Mouse (Mus musculus) 3T3-L1 (cell line): ENCODE data around the gene Duxbl3.
"Not testable (repeated sequence)": the region's sequence is repeated elsewhere in the genome, so short reads cannot be mapped to it uniquely, and the experiment has no call there.

Experiments used
- DNase-seq: peaks from one replicate; pipeline ENCODE4 v3.0.0-alpha.2; 2015; ENCODE audit warnings: low read depth, low spot score

The Duxbl3 gene

DNA sequence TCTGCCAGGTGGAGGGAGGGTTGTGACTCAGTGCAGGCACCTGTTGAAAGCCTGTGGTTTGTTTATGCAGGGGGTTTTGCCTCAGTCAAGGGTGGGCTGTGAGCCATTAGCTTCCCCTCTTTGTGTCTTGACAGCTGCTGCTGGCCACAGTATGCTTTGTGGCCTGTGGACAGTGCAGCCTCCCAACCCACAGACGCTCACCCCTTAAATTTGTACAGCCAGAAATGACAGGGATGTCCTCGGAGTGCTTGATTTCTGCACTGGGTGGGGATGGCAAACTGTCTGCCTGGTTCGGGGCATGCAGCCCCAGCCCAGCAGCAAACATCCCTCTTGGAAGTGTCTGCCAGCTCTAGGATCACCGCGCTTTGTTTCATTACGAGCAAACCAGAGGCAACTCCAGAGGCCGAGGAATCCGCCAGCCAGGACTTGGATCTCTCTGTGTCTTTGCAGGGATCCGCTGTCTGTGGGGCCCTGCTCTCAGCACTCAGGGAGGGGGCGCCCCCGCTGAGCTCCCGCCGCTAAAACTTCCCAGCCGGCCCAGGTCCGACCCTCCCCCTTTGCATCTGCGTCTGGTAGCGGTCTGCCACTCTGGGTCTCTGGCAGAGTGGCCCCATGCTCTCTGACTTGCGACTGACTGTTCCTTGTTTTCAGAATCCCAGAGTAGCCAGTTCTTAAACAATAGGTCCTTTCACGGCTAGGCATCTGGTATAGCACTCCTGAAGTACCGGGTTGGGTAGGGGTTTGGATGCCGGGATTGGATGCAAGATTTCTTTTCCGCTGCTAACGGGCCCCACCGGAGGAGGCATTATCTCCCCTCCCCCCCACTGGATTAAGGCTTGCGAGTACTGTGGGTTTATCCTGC lies at the start of gene Duxbl3:
Gene Duxbl3 (plus strand): TSS at position 207 of the 862 bp plus-strand sequence.
- DNase-seq = not testable (repeated sequence)

DNA sequence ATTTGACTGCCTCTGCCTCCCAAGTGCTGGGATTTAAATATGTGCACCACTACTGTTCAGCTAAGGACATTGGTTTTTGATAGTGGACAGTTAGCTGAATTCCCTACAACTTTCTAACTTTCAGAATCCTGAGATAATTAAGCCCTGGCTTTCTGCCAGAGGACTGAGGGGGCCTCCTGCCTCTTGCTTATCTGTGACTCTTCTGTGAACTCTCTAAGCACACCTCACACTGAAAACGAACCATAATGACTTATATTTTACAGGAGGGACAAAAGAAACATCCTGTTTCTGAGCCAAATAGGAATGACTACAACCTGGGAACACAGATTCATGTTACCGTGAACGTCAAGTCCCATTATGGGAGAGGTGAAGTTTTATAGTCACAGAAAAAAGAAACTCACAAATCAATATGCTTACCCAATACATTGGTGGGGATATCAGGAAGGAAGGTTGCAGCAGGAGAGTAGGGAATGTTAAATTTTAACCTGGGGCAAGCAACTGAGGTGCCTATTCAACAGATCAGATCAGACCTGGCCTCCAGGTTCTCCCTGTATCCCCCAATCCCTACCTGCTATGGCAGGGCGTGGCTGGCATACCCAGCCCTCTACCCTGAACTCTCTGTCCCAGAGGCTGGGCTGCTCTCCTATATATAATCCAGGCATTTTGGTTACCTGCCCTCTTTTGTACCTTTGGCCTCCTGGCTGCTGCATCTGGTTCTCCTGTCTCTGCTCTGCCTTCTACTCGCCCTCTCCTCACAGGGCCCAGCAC lies 41.3 kb upstream of the Duxbl3 start:
- DNase-seq = not testable (repeated sequence)

DNA sequence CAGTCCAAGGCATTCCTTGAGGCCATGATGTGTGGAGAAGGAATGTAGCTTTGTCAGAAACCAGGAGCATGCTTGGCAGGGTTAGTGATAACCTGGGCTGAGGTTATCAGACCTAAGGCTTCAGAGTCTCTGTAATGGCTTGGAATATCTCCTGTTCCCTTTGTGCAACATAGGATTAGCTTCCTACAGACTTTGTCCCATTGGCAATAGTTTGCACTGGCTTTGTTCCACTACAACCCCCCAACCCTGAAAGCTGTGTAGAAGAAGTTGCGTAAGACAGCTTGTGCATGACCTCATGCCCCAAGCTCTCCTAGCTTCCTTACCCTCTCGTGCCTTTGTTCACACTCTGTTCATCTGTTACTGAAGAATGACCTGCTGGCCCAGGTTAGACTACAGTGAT lies 20.6 kb upstream of the Duxbl3 start:
- not testable (repeated sequence) for DNase-seq

DNA sequence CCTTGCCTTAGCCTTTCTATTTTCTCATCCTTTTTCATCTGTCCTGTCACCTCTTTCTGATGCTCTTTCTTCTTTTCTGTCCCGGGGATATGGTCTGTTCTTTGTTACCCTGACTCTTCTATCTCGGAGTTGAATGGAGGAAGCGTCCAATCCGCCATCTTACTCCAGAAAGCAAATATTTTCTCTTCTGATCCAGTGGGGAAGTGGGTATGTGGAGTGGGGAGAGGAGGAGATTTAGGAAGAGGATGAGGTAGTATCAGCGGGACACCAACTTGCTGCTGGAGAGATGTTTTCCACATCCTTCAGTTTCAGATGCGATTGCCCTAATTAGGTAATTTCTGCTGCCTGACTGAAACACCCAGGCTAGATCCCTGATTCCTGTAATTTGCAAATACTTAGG lies 967 bp downstream of the Duxbl3 start:
- DNase-seq = not testable (repeated sequence)

DNA sequence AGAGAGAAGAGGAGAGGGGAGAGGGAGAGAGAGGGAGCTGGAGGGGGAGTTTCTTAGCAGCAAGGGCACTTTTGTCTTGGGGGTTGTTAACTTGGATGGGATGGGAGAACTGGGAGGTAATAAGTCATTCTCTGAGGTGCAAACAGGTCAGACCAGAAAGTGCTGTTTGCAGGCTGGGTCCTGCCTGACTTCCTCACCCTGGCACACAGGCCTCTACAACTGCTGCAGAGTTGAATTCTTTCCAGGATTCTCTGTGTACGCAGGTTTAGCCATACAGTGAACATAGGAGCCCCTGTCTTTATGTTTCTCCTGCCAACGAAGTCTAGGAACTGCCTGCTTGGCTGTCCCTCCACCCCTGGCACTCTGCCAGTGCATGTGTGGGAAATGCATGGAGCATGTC lies 29.0 kb downstream of the Duxbl3 start:
- not testable (repeated sequence) for DNase-seq

DNA sequence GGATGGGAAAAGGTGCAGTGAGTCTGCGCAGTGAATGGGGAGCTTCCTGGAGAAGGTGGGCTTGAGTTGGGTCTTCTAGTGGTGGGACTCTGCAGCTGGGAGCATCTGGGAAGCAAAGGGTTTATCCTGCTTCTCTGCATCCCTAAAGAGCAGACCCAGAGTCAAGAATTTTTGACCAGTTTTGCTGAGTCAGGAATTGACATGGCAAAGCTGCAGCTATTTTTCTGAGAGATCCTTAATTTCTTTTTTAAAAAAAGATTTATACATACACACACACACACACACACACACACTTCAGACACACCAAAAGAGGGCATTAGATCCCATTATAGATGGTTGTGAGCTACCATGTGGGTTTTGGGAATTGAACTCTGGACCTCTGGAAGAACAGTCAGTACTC lies 36.1 kb downstream of the Duxbl3 start:
- DNase-seq = no peak

DNA sequence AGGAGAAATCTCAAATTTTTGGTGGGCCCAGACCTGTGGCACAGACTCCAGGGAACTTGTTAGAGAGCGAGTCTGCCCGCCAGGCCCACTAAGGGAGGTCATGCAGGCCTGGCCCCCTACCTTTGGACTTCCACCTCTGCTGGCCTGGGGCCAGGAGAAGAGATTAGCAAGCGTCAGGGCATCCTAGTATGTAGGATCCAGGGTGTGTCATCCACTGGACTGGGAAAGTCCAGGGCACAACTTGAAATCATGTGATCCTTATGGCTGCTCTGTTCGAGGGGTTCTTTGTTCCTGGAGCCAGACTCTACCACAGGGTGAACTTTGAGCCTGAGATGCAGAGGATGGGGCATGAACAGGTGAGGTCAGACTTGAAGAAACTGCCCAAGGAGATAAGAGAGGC lies 39.3 kb downstream of the Duxbl3 start:
- DNase-seq = no peak

DNA sequence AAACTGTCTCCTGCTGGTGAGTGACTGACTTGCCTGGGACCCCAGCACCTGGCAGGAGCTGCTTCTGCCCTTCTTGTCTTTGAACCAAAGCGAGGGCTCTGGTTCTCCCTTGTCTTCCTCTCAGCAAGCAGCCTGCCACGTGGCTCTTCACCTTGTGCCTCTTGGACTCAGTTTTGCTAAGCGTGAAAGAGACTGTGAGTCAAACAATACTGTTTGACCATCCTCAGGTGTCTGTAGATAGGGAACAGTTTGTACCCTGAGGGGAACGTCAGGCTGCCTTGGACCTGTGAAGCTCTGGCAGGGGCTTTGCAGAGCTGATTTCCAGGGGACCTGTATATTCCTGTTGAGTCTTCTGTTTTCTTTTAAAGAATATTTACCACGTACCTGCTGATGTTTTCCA lies 39.7 kb downstream of the Duxbl3 start:
- no peak for DNase-seq

DNA sequence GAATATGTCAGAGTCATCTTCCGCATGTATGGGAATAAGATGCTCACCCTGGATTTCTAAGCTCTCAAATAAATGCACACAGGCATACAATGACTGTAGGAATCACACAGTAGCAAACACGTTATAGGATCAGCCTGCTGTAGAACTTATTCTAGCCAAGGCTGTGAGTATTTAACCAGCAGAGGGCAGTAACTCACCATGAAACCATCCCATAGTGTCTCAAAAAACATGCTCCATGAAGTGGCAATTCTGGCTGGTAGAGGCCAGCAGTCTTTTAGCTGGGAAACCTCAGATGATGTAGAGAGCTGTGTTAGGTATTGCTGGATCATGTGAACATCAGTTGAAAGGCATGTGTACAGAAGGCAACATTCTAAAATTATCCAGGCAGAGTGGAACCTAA lies 45.3 kb downstream of the Duxbl3 start:
- peak; percentile 73 for DNase-seq

DNA sequence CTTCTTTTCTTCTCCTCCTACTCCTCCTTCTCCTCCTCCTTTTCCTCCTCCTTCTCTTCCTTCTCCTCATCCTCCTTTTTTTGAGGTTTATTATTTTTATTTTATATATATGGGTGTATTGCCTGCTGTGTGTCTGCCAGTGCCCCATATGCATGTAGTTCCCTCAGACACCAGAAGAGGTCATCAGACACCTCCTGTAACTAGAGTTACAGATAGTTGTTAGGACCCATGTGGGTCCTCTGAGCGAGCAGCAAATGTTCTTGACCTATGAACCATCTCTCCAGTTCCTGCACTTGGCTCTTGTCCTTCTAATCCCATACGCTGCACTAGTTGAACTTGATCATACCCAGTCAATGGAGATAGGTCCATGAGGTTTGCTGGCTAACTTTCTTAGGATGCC lies 48.3 kb downstream of the Duxbl3 start:
- DNase-seq = peak; percentile 54

DNA sequence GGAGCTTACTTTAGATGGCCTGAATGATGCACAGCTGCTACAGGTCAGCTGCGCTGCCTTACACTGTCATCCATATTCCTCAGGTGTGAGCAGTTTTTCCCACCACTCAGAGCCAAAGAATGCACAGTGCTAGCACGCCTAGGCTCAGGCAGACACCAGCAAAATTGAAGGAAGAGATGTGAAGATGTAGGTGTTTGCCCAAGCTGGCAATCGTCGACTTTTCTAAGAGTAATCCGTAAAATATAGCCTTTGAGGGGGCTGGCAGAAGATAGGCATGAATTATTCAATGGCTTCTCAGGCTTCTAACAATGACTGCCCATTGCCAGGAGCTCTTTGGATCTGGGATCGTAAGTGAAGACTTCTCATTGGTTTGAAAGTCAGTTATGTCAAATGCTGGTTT lies 51.1 kb downstream of the Duxbl3 start:
- no peak for DNase-seq

DNA sequence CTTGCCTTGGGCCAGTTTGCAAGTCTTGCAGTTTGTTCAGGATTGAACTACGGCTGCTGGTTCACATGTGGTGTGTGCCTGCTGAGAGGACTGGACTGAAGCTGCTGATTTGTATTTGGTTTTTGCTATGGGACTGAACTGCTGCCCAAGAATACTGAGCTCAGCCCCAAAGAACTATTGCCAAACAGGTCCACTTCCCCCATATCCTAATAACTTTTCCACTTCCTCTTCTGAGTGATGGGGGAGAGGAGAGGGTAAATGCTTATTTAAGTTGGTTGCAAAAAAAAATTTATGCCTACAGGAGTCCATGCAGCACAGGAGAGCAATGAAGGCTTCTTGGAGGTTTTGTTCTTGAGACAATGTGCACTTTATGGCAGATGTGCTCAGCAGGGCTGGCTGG lies 51.7 kb downstream of the Duxbl3 start:
- no peak for DNase-seq

DNA sequence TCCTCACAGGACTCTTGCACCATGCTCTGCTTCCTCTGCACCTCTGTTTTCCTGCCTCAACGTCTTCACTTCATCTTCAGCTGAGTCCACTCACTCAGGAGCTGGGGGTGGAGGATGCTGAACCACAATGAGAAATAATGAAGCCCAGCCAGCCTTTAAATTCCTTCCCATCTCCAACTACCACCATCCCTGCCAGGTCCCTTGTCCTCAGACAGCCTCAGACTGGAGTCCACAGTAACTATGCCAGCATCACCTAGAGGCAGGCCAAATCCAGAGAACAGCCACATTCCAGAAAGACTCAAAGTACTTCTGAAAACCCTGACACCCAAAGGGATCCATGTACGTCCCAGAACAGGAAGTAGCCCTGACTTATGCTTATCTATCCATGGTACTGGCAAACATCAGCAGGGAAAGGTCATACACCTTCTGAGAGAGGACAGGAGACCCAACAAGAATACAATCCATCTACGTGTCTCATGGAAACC lies 58.5 kb downstream of the Duxbl3 start:
- DNase-seq = no peak
